Mouse (Mus musculus) stomach, embryonic 14.5 days (tissue): ENCODE results near the gene Znhit6. TPM values are rescaled to one million over a fixed set of nuclear protein-coding genes. Genes with fewer than 3 reads are reported as not detected.
A peak's percentile ranks its signal among the peaks of the same experiment; 100 is the strongest.

Experiments
- ATAC-seq: fragments of 200-750 bp; cut with Nextera tagmentation; 2 replicates; pipeline ENCODE4 v1.8.0; 2017; ENCODE audit warnings: low read depth, moderate TSS enrichment; ENCODE audit not compliant: insufficient number of reproducible peaks, insufficient read depth, low FRiP score
- H3K27ac ChIP-seq: fragments of 300-500 bp; sonication (generic); 2 replicates; pipeline ENCODE4 v1.5.1; 2014; ENCODE audit warnings: mild to moderate bottlenecking, low read length, moderate library complexity, mixed read lengths
- H3K27me3 ChIP-seq: fragments of 300-500 bp; sonication (generic); 2 replicates; pipeline ENCODE4 v1.6.1; 2014; ENCODE audit warnings: low read length, control low read depth, mixed read lengths; ENCODE audit not compliant: control insufficient read depth, insufficient read depth
- H3K36me3 ChIP-seq: fragments of 300-500 bp; sonication (generic); 2 replicates; pipeline ENCODE4 v1.6.1; 2014; ENCODE audit warnings: mild to moderate bottlenecking, control low read depth, low read length, moderate library complexity, mixed read lengths; ENCODE audit not compliant: control insufficient read depth, insufficient read depth
- H3K4me1 ChIP-seq: fragments of 300-500 bp; sonication (generic); 2 replicates; pipeline ENCODE4 v1.6.1; 2014; ENCODE audit warnings: low read length, control low read depth, mixed read lengths; ENCODE audit not compliant: control insufficient read depth, insufficient read depth
- H3K4me2 ChIP-seq: fragments of 300-500 bp; sonication (generic); replicated peaks from 2 replicates; pipeline ENCODE4 v1.6.1; 2014; ENCODE audit warnings: low read depth, low read length, control low read depth
- H3K4me3 ChIP-seq: fragments of 300-500 bp; sonication (generic); 2 replicates; pipeline ENCODE4 v1.5.1; 2014; ENCODE audit warnings: low read depth, low read length, control low read depth
- H3K9ac ChIP-seq: fragments of 300-500 bp; sonication (generic); replicated peaks from 2 replicates; pipeline ENCODE4 v1.6.1; 2014; ENCODE audit warnings: low read depth, mild to moderate bottlenecking, control low read depth, low read length, moderate library complexity, mixed read lengths
- H3K9me3 ChIP-seq: fragments of 300-500 bp; sonication (generic); 2 replicates; pipeline ENCODE4 v1.6.1; 2016; ENCODE audit warnings: low read depth, low read length, control low read depth; ENCODE audit not compliant: control insufficient read depth
- WGBS: fragments of 180-500 bp; shearing (Covaris S2); extraction: QIAGEN DNeasy Blood & Tissue Kit; methylation state at CpG from one replicate; pipeline ENCODE4 v1.1.7; 2014; 5-methylcytosine and 5-hydroxymethylcytosine counted together
- polyA plus RNA-seq: library from polyadenylated mRNA; unstranded; fragments of >200 nt; fragmentation: Nextera tagmentation; extraction: Ambion mirVana; gene quantifications from 2 replicates; pipeline ENCODE4 v1.2.1, GENCODE M21; 2014

Znhit6 gene
- polyA plus RNA-seq, 1 experiment from 2014 or later = 33.4 TPM

- no peak overlapping the region for H3K9ac ChIP-seq
- 90% methylated on average over 1 of the region's 1 CpGs for WGBS
These were observed 50.1 kb downstream of the Znhit6 start for GRCm38 (mm10) chr3:145626063-145626462.

GRCm38 (mm10) chr3:145627830-145628229, 51.8 kb downstream of the Znhit6 start:
- Histone ChIP-seq H3K4me2 (no peak overlapping the region), H3K27me3 (no peaks in the 10 kb centered on the region), H3K9me3 (no peaks in the 10 kb centered on the region), H3K36me3 (no peaks in the 10 kb centered on the region), H3K4me3 (no peak overlapping the region), H3K9ac (no peak overlapping the region), H3K4me1 (peaks cover 3% of the 10 kb centered on the region; the same call in 1 of the 2 replicates), H3K27ac (no peak overlapping the region)
- 85% methylated on average over 3 of the region's 3 CpGs for WGBS
- no peak for ATAC-seq

More at GRCm38 (mm10) chr3:145626063-145626462, 50.1 kb downstream of the Znhit6 start:
- Histone ChIP-seq H3K4me1 (no peaks in the 10 kb centered on the region; the same call in 1 of the 2 replicates), H3K27ac (no peak overlapping the region), H3K4me3 (no peak overlapping the region), H3K9me3 (no peaks in the 10 kb centered on the region), H3K27me3 (no peaks in the 10 kb centered on the region), H3K4me2 (no peak overlapping the region), H3K36me3 (no peaks in the 10 kb centered on the region)
- no peak for ATAC-seq

GRCm38 (mm10) chr3:145628643-145629042, 52.6 kb downstream of the Znhit6 start:
- Histone ChIP-seq H3K36me3 (no peaks in the 10 kb centered on the region), H3K4me1 (peaks cover 5% of the 10 kb centered on the region; the same call in 1 of the 2 replicates), H3K9me3 (no peaks in the 10 kb centered on the region), H3K9ac (no peak overlapping the region), H3K27ac (no peak overlapping the region), H3K4me3 (no peak overlapping the region), H3K27me3 (no peaks in the 10 kb centered on the region), H3K4me2 (no peak overlapping the region)
- WGBS = 60% methylated on average over 5 of the region's 5 CpGs
- no peak for ATAC-seq

GRCm38 (mm10) chr3:145632888-145633287, 56.9 kb downstream of the Znhit6 start:
- 20% methylated on average over 6 of the region's 6 CpGs for WGBS
- Histone ChIP-seq H3K27ac (no peak overlapping the region), H3K36me3 (no peaks in the 10 kb centered on the region)

GRCm38 (mm10) chr3:145634002-145634710, 58.2 kb downstream of the Znhit6 start:
- Histone ChIP-seq H3K36me3 (no peaks in the 10 kb centered on the region), H3K27me3 (no peaks in the 10 kb centered on the region), H3K4me1 (0 out of 2 replicates have a peak, but pooled peaks cover 5% of the 10 kb centered on the region), H3K4me3 (no peak overlapping the region), H3K27ac (peak overlapping the region; percentile 52; the same call in 1 of the 2 replicates), H3K9me3 (no peaks in the 10 kb centered on the region), H3K9ac (no peak overlapping the region), H3K4me2 (no peak overlapping the region)
- ATAC-seq = peak; percentile 80
- WGBS = 69% methylated on average over 14 of the region's 14 CpGs

More at GRCm38 (mm10) chr3:145632888-145633287, 56.9 kb downstream of the Znhit6 start:
- H3K27me3 ChIP-seq = no peaks in the 10 kb centered on the region
- H3K9ac ChIP-seq = no peak overlapping the region
- H3K4me3 ChIP-seq = no peak overlapping the region
- no peaks in the 10 kb centered on the region for H3K9me3 ChIP-seq
- H3K4me2 ChIP-seq = no peak overlapping the region
- ATAC-seq = no peak
- H3K4me1 ChIP-seq = peaks cover 5% of the 10 kb centered on the region; the same call in 1 of the 2 replicates

GRCm38 (mm10) chr3:145640170-145640569, 64.2 kb downstream of the Znhit6 start:
- ATAC-seq = no peak
- Histone ChIP-seq H3K9me3 (no peaks in the 10 kb centered on the region), H3K4me3 (no peak overlapping the region), H3K4me1 (no peaks in the 10 kb centered on the region), H3K27ac (no peak overlapping the region), H3K36me3 (no peaks in the 10 kb centered on the region), H3K27me3 (no peaks in the 10 kb centered on the region), H3K9ac (no peak overlapping the region), H3K4me2 (no peak overlapping the region)
- 87% methylated on average over 4 of the region's 4 CpGs for WGBS

- Histone ChIP-seq H3K4me3 (no peak overlapping the region), H3K9me3 (no peaks in the 10 kb centered on the region), H3K9ac (no peak overlapping the region), H3K27ac (no peak overlapping the region), H3K4me2 (no peak overlapping the region), H3K36me3 (no peaks in the 10 kb centered on the region), H3K4me1 (no peaks in the 10 kb centered on the region), H3K27me3 (no peaks in the 10 kb centered on the region)
- ATAC-seq = no peak
- WGBS = 71% methylated on average over 4 of the region's 4 CpGs
These were observed 64.6 kb downstream of the Znhit6 start for GRCm38 (mm10) chr3:145640583-145640982.

GRCm38 (mm10) chr3:145641036-145641685, 65.2 kb downstream of the Znhit6 start:
- Histone ChIP-seq H3K36me3 (no peaks in the 10 kb centered on the region), H3K9me3 (no peaks in the 10 kb centered on the region), H3K4me2 (no peak overlapping the region), H3K4me3 (no peak overlapping the region), H3K4me1 (0 out of 2 replicates have a peak, but pooled peaks cover 3% of the 10 kb centered on the region), H3K9ac (no peak overlapping the region), H3K27me3 (no peaks in the 10 kb centered on the region), H3K27ac (no peak overlapping the region)
- no peak for ATAC-seq
- WGBS = 81% methylated on average over 5 of the region's 5 CpGs
